Mouse (Mus musculus) neural tube, embryonic 10.5 days (tissue): ENCODE results near the gene Reck.
A peak's percentile ranks its signal among the peaks of the same experiment; 100 is the strongest.

ENCODE experiments used
- DNase-seq: peaks from one replicate; pipeline ENCODE4 v3.0.0-alpha.2; 2017; ENCODE audit warnings: low spot score; ENCODE audit errors: extremely low spot score

Reck gene

GRCm38 (mm10) chr4:43875160-43875918 is at the start of gene Reck:
Gene Reck, plus strand, starts transcription at chr4:43875530.
- DNase-seq = peak; percentile 97

- DNase-seq = no peak
Observed at GRCm38 (mm10) chr4:43828806-43829205, 46.5 kb upstream of the Reck start.

- no peak for DNase-seq
Observed at GRCm38 (mm10) chr4:43832031-43832430, 43.3 kb upstream of the Reck start.

GRCm38 (mm10) chr4:43833752-43834151 is 41.6 kb upstream of the Reck start:
- DNase-seq = no peak

- no peak for DNase-seq
Observed at GRCm38 (mm10) chr4:43834749-43835148, 40.6 kb upstream of the Reck start.

GRCm38 (mm10) chr4:43838326-43838725 is 37.0 kb upstream of the Reck start:
- DNase-seq = no peak

- DNase-seq = no peak
Observed at GRCm38 (mm10) chr4:43840101-43840500, 35.2 kb upstream of the Reck start, which contains the start of gene Olfr157. Gene Olfr157, minus strand, starts transcription at chr4:43840201.

GRCm38 (mm10) chr4:43851265-43851664 is 24.1 kb upstream of the Reck start, which contains the start of gene Olfr155:
Gene Olfr155, plus strand, starts transcription at chr4:43851565.
- no peak for DNase-seq

- no peak for DNase-seq
Observed at GRCm38 (mm10) chr4:43854101-43854500, 21.2 kb upstream of the Reck start.

GRCm38 (mm10) chr4:43859886-43860285 is 15.4 kb upstream of the Reck start:
- no peak for DNase-seq

- DNase-seq = peak; percentile 77
Observed at GRCm38 (mm10) chr4:43860744-43861519, 14.4 kb upstream of the Reck start.

GRCm38 (mm10) chr4:43863298-43863697 is 12.0 kb upstream of the Reck start:
- no peak for DNase-seq

GRCm38 (mm10) chr4:43869821-43870220 is 5.5 kb upstream of the Reck start:
- no peak for DNase-seq

GRCm38 (mm10) chr4:43874501-43874900 is 829 bp upstream of the Reck start:
- DNase-seq = peak; percentile 18

GRCm38 (mm10) chr4:43875919-43876411 is 635 bp downstream of the Reck start:
- no peak for DNase-seq

- no peak for DNase-seq
Observed at GRCm38 (mm10) chr4:43877230-43877629, 1.9 kb downstream of the Reck start.

GRCm38 (mm10) chr4:43878121-43878776 is 2.9 kb downstream of the Reck start:
- no peak for DNase-seq

GRCm38 (mm10) chr4:43879566-43879965 is 4.2 kb downstream of the Reck start:
- no peak for DNase-seq

GRCm38 (mm10) chr4:43884196-43884595 is 8.9 kb downstream of the Reck start:
- DNase-seq = no peak

- no peak for DNase-seq
Observed at GRCm38 (mm10) chr4:43891247-43891646, 15.9 kb downstream of the Reck start.

GRCm38 (mm10) chr4:43897209-43897608 is 21.9 kb downstream of the Reck start:
- DNase-seq = no peak

- DNase-seq = no peak
Observed at GRCm38 (mm10) chr4:43899197-43899596, 23.9 kb downstream of the Reck start.
